Mouse (Mus musculus): ENCODE results near the gene 2900026A02Rik.

Gene 2900026A02Rik

GRCm38 (mm10) chr5:113171968-113172578 is 49.0 kb downstream of the 2900026A02Rik start:
- DNase-seq, result no peak

- no peak for DNase-seq
These were observed 50.8 kb downstream of the 2900026A02Rik start for GRCm38 (mm10) chr5:113170064-113170754.

GRCm38 (mm10) chr5:113167733-113168132 is 53.3 kb downstream of the 2900026A02Rik start:
- peak; percentile 26 for DNase-seq

- peak; percentile 21 for DNase-seq
These were observed 55.6 kb downstream of the 2900026A02Rik start for GRCm38 (mm10) chr5:113165481-113165880.

- DNase-seq, result peak; percentile 19
These were observed 56.1 kb downstream of the 2900026A02Rik start for GRCm38 (mm10) chr5:113164873-113165441.

GRCm38 (mm10) chr5:113164448-113164847 is 56.6 kb downstream of the 2900026A02Rik start:
- no peak for DNase-seq

GRCm38 (mm10) chr5:113163116-113163515 is 57.9 kb downstream of the 2900026A02Rik start:
- no peak for DNase-seq

GRCm38 (mm10) chr5:113162699-113163098 is 58.3 kb downstream of the 2900026A02Rik start:
- DNase-seq, result no peak

GRCm38 (mm10) chr5:113161576-113161975 is 59.5 kb downstream of the 2900026A02Rik start:
- no peak for DNase-seq

GRCm38 (mm10) chr5:113160320-113160719 is 60.7 kb downstream of the 2900026A02Rik start:
- no peak for DNase-seq

GRCm38 (mm10) chr5:113158759-113159355 is 62.2 kb downstream of the 2900026A02Rik start:
- DNase-seq, result no peak

GRCm38 (mm10) chr5:113157588-113157987 is 63.4 kb downstream of the 2900026A02Rik start:
- no peak for DNase-seq

GRCm38 (mm10) chr5:113157006-113157405 is 64.0 kb downstream of the 2900026A02Rik start:
- no peak for DNase-seq

GRCm38 (mm10) chr5:113155133-113155532 is 65.9 kb downstream of the 2900026A02Rik start:
- DNase-seq, result peak; percentile 76

- DNase-seq, result no peak
These were observed 66.6 kb downstream of the 2900026A02Rik start for GRCm38 (mm10) chr5:113154441-113154840.

GRCm38 (mm10) chr5:113153508-113153830 is 67.6 kb downstream of the 2900026A02Rik start:
- DNase-seq, result no peak

- no peak for DNase-seq
These were observed 68.2 kb downstream of the 2900026A02Rik start for GRCm38 (mm10) chr5:113152663-113153507.

- no peak for DNase-seq
These were observed 69.4 kb downstream of the 2900026A02Rik start for GRCm38 (mm10) chr5:113151554-113152103.

GRCm38 (mm10) chr5:113150871-113151553 is 70.0 kb downstream of the 2900026A02Rik start:
- DNase-seq, result no peak

GRCm38 (mm10) chr5:113149052-113149451 is 72.0 kb downstream of the 2900026A02Rik start:
- DNase-seq, result no peak

GRCm38 (mm10) chr5:113147994-113148471 is 73.0 kb downstream of the 2900026A02Rik start:
- DNase-seq, result no peak

- no peak for DNase-seq
These were observed 74.4 kb downstream of the 2900026A02Rik start for GRCm38 (mm10) chr5:113146656-113147055.

Data from cerebellum, adult 9-10 months (tissue).